Mouse (Mus musculus): ENCODE results near the gene Spata46.
A peak's percentile ranks its signal among the peaks of the same experiment; 100 is the strongest.

The Spata46 gene

GRCm38 (mm10) chr1:170308503-170308902, at the start of gene Spata46:
Spata46 (plus strand) TSS chr1:170308803.
- DNase-seq = no peak

- DNase-seq = no peak
These were observed 38.3 kb upstream of the Spata46 start for GRCm38 (mm10) chr1:170270281-170270680.

- no peak for DNase-seq
These were observed 37.9 kb upstream of the Spata46 start for GRCm38 (mm10) chr1:170270696-170271095.

GRCm38 (mm10) chr1:170273252-170273651, 35.4 kb upstream of the Spata46 start:
- DNase-seq = no peak

DNA sequence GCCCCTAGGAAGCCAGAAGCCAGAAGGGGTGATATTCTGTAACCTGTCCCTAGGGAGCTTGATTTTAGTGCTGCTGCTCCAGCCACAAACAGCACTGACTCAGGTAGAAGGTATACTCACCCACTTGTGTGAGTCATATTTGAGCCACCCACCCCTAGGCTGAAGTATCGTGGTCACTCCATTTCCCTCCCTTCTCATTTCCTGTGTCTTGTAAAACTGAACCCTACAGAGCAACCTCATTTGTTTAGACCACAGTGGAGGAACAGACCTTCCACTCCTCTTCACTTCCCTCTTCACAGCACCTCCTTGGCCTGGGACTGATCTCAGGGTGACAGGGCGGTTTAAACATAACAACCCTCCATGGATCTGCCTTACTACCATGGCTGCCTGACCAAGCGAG, 31.6 kb upstream of the Spata46 start, which contains the start of gene Sh2d1b1:
Gene Sh2d1b1, plus strand, starts transcription at position 305 of the 400 bp plus-strand sequence.
- no peak for DNase-seq

GRCm38 (mm10) chr1:170282415-170283129, 26.0 kb upstream of the Spata46 start:
- DNase-seq = no peak

DNA sequence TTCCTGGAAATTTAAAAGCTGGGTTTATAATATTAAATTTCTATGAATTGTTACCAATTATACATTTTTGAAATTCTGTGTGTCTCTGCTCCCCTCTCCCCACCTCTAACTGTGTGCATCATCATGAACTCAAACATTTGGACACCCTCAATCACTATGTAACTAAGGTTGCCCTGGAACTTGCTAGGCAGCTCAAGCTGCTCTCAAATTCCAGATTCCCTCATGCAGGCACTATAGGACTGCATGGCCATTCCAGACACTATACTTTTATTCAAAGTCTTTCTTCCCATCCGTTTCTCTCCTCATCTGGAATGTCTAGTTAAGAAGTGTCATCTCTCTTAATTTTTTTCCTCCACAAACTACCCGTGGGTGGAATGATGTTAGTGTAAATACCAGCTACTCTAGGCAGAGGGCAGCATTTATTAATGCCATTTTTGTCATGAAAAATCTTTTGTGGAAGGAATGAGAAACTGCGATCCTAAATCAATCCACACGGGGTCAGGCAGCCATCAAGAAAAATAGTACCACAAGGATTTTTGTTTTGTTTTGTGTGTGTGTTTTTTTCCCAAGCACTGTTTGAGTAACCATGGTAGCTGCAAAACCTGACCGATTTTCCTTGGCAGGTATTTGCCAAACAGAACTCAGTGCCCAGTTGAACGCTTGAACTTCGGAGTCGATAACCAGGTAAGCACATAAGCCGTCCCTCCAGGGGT, 16.2 kb upstream of the Spata46 start:
- peak; percentile 65 for DNase-seq

DNA sequence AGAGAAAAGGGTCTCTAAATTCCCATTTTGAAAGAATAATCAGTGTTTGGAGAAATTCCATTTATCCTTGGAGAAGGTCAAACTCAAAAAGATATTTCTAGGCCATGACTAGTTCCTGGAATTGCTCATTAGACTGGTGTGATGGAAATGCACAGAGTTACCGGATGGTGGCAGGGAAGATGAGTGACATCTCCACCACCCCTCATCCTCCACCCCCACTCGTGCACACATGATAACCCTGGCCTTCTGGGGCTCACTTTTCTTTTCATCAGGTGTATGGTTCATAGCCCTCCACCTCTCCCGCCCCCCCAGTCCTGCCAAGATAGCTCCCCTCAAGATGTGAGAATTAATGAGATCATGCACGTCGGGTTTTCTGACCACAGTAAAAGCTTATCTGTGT, 15.3 kb upstream of the Spata46 start:
- DNase-seq = no peak

GRCm38 (mm10) chr1:170294786-170295570, 13.6 kb upstream of the Spata46 start:
- peak; percentile 54 for DNase-seq

- no peak for DNase-seq
These were observed 9.1 kb upstream of the Spata46 start for GRCm38 (mm10) chr1:170299496-170299895.

GRCm38 (mm10) chr1:170301686-170302085, 6.9 kb upstream of the Spata46 start:
- no peak for DNase-seq

GRCm38 (mm10) chr1:170302456-170302855, 6.1 kb upstream of the Spata46 start:
- no peak for DNase-seq

DNA sequence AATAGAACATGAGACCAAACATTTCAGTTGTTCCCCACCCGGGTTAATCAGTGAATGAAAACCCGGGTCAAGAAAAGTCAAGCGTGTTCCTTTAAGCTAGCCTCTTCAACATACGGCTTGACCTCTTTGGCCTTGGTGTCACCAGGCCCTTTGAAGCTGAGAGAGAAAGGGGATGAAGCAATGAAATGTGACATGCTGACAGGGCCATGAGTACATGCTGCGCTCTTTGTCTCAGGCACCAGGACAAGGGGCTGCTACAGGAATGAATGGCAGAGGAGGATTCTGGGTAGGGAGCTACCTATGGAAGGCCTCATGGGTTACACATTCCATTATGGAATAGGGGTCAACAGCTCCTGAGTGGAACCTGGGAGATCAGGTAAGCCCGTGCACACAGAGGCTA, 5.5 kb upstream of the Spata46 start:
- no peak for DNase-seq

- DNase-seq = no peak
These were observed 3.6 kb upstream of the Spata46 start for GRCm38 (mm10) chr1:170305002-170305401.

GRCm38 (mm10) chr1:170306232-170306631, 2.4 kb upstream of the Spata46 start, which contains the start of gene Gm7694:
Gm7694 (minus strand) TSS chr1:170306332.
- DNase-seq = no peak

DNA sequence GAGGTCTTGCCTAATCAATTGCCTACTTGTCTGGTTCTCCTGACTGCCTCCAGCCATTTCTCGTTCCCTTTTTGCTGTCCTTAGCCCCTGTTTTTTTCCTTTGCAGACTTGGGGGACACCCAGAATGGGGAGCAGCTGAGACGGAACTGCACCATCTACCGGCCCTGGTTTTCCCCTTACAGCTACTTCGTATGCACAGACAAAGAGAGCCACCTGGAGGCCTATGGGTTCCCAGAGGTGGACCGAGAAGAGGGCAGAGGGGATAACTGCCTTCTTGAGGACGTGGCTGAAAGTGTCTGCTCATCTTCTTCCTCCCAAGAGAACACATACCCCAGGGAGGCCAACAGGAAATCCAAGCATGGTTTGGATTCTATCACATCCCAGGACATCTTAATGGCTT, 2.8 kb downstream of the Spata46 start:
- no peak for DNase-seq

- no peak for DNase-seq
These were observed 13.4 kb downstream of the Spata46 start for GRCm38 (mm10) chr1:170322046-170322445.

GRCm38 (mm10) chr1:170323001-170323400, 14.4 kb downstream of the Spata46 start:
- DNase-seq = no peak

- no peak for DNase-seq
These were observed 15.7 kb downstream of the Spata46 start for GRCm38 (mm10) chr1:170324312-170324711.

DNA sequence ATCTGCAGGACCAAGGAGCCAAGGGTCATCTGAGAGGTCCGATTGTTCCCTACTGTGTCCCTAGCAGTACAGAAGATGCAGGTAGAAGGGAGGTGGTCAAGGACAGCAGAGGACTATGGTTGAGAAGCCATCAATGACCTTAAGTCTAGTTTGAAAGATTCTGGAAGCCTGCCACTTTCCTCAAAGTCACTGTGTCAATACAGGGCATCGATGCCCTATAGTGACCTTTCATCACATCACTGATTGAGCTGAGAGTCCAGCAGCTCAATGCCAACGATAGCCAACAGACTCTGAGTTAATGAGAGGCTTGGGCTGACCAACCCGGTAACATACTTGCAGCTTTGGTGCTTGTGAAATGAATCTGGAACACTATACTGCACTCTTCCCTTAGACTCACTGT, 16.7 kb downstream of the Spata46 start:
- DNase-seq = no peak

DNA sequence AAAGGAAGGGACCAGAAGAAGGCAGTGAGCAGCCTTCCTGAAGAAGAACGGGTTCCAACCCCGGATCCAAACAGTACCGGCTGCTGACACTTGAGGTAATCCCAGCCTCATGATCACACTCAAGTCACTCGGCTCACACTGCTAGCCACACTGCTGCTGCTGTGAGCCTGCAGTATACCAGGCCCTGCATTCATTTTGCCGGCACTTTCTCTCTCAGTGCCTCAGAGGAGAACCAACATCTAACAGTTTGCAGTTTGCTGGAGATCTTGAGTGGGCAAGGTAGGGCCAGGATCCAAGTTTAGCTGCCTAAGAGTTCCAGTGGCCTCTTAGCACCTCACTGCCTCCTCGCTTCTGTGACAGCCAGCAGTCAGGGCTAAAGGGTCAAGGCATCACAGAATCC, 23.3 kb downstream of the Spata46 start:
- peak; percentile 19 for DNase-seq

DNA sequence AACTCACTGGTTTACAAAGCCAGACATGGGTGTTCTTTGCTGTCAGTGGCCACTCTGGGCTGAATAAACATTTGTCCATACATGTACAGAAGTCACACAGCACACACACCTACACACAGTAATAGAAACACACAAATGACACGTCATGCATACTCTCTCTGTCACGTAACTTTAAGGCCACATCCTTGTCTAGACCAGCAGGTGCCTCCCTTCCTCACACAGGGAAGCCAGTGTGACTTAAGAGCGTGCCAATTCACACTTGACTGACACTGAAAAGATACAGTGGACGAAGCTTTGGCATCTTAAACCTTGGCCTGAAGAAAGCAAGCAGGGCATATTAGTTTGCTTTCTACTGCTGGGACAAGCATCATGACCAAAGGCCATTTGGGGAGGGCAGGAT, 24.2 kb downstream of the Spata46 start:
- no peak for DNase-seq

DNA sequence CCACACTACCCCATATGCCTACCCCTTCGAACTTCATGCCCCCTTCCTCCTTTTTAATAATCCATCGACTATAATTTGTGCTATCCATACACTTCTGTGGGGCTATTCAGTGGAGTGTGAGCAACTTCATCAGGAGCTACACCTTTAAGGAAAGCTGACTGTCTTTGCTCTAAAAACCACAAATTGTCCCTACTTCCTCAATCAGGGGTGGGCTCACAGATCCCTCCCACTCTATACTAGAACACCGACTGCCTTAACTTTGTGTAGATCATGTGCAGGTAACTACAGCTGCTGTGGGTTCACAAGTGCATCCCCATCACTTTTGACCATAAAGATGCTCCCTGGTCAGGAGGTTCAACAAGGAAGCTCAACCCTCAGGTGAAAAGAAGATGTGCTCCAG, 31.3 kb downstream of the Spata46 start:
- DNase-seq = no peak

GRCm38 (mm10) chr1:170343081-170343480, 34.5 kb downstream of the Spata46 start:
- DNase-seq = no peak

Measured in right cerebral cortex, adult 18-20 months (tissue).